Mouse (Mus musculus) v-Abl transformed pro-B cells (cell line): ENCODE measurements around the gene Dock8.

Experiments
- in situ Hi-C, 2 experiments: fragments of 400-800 bp; cut with MboI; formaldehyde crosslinking; loops; one replicate each; pipeline ENCODE4 v1.15.1; 2025; ENCODE audit not compliant: unreplicated experiment in 2 of 2

The Dock8 gene

GRCm38 (mm10) chr19:25056224-25056623 is 56.9 kb downstream of the Dock8 start:
- in situ Hi-C loops, result no loop called here

DNA sequence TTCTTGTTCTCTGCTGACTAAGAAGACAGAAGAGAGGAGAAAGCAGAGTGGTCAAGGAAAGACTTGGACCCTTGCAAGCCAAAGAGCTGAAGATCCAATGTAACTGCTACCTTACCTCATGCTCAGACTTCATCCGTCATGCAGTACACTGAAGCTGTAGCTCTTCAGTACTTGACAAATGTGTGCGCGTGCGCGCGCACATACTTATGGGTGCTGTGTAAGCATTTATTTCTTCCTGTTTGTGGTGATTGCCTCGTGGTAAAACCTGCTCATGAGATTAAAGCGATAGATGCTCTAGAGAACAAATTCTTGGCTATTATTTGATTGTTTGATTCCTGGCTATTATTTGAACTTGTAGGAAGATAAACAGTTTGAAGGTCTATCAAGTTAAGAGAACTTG is 58.5 kb downstream of the Dock8 start:
- in situ Hi-C loops, result no loop called here

GRCm38 (mm10) chr19:25059847-25060364 is 60.6 kb downstream of the Dock8 start:
- in situ Hi-C loops, result loop anchor here in 1 of 2 experiments (10.0 kb wide), 1 partner anchor 95 kb away; the partner anchor contains the start of gene Cbwd1

DNA sequence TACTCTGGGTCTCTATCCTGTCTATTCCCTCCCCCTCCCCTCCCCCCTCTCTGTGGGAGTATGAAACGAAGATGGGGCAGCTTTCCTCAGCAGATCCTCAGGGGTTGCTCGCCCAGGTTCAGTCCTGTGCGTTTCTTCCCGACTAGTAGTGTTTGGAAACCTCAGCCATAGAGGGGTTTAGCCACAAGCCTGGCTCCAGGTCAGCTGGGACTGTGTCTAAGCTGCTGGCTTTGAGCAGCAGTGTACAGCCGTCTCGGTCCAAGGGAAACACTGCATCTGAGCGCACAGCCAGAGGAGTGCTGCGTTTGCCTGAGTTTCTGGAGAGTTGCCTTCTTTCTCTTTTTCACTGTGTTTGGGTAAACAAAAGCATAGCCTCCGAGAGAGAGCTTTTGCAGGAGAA is 61.0 kb downstream of the Dock8 start:
- in situ Hi-C loops, result loop anchor here in 1 of 2 experiments (10.0 kb wide), 1 partner anchor 96 kb away; the partner anchor contains the start of gene Cbwd1

DNA sequence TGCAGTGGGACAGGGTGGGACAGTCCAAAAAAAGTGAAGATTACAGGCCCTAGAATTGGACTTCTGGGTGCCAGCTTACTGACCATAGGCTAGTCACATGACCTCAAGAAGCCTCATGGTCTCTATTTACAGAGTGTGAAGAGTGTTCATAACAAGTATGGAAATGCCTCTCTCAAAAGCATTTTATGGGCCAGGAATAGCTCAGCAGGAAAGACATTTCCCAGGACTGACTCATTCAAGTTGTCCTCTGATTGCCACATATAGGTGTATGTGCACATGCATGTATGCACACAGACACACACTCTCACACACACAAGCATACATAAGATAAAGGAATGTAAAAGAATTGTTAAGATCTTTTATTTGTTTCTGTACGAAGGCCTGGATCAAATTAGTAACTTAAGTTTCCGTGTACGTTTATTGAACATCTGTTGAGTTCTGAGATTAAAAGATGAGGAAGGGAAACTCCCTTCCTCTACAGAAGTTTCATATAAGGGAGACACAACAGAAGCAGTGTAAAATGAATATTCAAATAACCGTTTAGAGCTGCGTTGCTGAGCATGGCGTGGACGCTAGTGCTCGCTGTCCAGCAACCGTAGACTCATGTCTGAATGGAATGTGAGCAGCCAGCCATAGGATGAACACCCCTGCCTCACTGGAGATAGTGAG is 63.0 kb downstream of the Dock8 start:
- in situ Hi-C loops, result loop anchor here in 1 of 2 experiments (10.0 kb wide), 1 partner anchor 98 kb away; the partner anchor contains the start of gene Cbwd1

DNA sequence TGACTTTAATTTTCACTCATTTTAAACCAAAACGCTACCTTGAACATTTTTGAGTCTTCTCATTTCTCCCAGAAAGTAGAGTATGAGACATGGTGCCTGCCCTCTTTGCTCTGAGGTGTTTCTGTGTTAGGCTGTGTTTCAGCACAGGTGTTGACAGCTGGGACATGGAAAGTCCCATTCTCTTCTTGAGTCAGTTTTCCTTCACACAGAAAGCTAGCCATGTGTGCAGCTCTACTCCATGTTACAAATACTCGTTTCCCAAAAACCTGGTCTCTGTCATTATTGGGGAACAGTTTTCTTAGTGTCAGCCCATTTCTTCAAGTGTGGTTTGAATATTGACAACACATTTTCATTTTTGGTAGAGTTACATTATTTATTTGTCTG is 63.5 kb downstream of the Dock8 start:
- in situ Hi-C loops, result loop anchor here in 1 of 2 experiments (10.0 kb wide), 1 partner anchor 98 kb away; the partner anchor contains the start of gene Cbwd1

- in situ Hi-C loops, result loop anchor here in 1 of 2 experiments (10.0 kb wide), 1 partner anchor 101 kb away; the partner anchor contains the start of gene Cbwd1
Measured at GRCm38 (mm10) chr19:25066229-25066628, 66.9 kb downstream of the Dock8 start.

GRCm38 (mm10) chr19:25068518-25068917 is 69.2 kb downstream of the Dock8 start:
- in situ Hi-C loops, result loop anchor here in 1 of 2 experiments (10.0 kb wide), 1 partner anchor 104 kb away; the partner anchor contains the start of gene Cbwd1

GRCm38 (mm10) chr19:25072521-25072920 is 73.2 kb downstream of the Dock8 start:
- in situ Hi-C loops, result no loop called here

GRCm38 (mm10) chr19:25074741-25075140 is 75.4 kb downstream of the Dock8 start:
- in situ Hi-C loops, result no loop called here

GRCm38 (mm10) chr19:25077636-25078035 is 78.3 kb downstream of the Dock8 start:
- in situ Hi-C loops, result no loop called here

DNA sequence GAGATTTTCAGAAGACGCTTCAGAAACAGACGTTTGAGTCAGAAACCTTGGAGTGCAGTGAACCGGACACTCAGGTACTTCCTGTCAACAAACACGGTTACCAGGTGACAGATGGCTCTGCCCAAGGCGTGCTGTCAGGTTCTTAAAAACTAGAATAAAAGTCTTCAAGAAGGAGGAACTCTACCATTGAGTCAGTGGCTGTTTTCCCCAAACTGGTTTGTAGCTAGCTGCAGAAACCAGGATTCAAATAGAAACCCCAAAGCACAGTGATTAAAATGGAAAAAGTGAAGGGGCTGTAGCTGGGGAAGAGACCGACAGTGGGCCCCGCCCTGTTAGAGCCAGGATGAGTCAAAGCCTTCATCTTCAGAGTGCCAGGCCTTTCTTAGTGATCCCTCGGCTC is 78.8 kb downstream of the Dock8 start:
- in situ Hi-C loops, result no loop called here

DNA sequence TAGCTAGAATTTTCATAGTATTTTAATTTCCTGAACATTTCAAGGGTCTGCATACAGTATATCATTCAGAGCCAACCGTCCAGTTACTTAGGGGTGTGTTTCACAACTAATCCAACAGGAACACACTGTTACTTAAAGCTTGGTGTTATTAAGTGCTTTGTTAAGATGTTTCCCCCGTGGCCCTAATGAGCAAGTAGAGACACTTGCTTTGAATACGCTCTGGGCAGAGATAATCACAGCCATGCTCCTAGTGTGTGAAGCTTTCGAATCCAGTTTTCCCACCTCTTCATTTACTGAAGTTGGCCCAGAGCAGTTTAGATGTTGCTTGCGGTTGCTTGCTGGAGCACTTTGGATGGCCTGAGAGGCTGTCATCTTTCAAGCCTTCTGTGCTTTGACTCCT is 80.8 kb downstream of the Dock8 start:
- in situ Hi-C loops, result no loop called here

DNA sequence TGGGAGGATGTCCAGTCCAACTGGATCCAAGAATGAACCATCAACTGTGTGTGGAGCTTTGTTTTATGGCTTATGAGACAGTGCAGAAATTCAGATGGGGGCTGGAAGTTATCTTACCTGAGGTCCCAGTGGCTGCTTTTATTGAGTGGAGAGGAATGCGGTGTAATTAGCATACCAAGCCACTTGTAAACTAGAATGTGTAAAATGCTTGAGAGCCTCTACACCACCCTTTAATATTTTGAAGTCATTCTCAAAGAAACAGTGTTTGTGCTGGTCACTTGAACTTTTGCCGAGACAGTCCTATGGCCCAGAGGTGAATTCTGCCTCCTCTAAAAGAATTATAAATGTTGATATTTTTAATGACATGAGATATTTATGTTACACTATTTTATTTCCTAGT is 83.5 kb downstream of the Dock8 start:
- in situ Hi-C loops, result no loop called here

- in situ Hi-C loops, result no loop called here
Measured at GRCm38 (mm10) chr19:25087181-25087580, 87.8 kb downstream of the Dock8 start.

GRCm38 (mm10) chr19:25089746-25090145 is 90.4 kb downstream of the Dock8 start:
- in situ Hi-C loops, result no loop called here

- in situ Hi-C loops, result no loop called here
Measured at GRCm38 (mm10) chr19:25095135-25095534, 95.8 kb downstream of the Dock8 start.

- in situ Hi-C loops, result no loop called here
Measured at GRCm38 (mm10) chr19:25096316-25096715, 97.0 kb downstream of the Dock8 start.

- in situ Hi-C loops, result no loop called here
Measured at GRCm38 (mm10) chr19:25096986-25097385, 97.7 kb downstream of the Dock8 start.

- in situ Hi-C loops, result no loop called here
Measured at GRCm38 (mm10) chr19:25097506-25097905, 98.2 kb downstream of the Dock8 start.

DNA sequence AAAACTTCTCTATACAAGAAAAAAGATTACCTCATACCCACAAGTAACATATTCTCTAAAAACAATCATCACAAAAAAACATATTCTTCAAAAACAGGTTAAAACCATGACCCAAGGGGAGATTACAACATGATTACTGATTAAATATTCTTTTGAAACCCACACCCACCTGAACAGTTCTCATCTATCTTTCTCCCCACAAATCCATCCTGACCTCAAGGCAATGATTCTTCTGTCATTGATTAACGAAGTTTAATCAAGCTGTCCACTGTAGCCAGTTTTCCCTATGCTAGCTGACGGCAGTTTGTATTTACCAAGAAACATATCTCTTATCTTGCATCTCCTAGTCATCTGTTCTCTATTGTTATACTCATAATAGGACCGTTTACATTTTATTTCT is 98.6 kb downstream of the Dock8 start:
- in situ Hi-C loops, result no loop called here

- in situ Hi-C loops, result no loop called here
Measured at GRCm38 (mm10) chr19:25098941-25099340, 99.6 kb downstream of the Dock8 start.
